Mouse (Mus musculus) WW6 (cell line): ENCODE measurements around the gene Sec14l2.

Experiments
- DNase-seq: peaks from one replicate; pipeline ENCODE4 v3.0.0-alpha.2; 2013; ENCODE audit warnings: low read depth, low spot score

Gene Sec14l2

DNA sequence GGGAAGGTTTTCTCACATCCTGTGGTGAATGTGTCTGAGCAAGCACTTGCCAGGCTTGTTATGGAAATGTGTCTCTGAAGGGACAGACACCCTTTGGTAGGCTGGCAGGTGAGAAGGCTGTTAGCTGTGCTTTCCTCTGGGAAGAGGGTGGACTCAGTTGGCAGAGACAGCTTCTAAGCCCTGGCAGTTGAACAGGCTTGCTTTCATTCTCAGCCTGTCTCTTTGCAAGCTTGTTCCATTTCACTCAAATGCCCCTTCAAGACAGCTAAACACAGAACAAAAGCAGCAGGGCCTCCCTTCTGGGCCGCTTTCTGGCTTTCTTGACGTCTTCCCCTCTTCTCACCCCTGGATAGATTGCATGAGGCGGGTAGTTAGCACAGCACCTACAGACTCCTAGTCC is 23.8 kb downstream of the Sec14l2 start:
- no peak for DNase-seq

DNA sequence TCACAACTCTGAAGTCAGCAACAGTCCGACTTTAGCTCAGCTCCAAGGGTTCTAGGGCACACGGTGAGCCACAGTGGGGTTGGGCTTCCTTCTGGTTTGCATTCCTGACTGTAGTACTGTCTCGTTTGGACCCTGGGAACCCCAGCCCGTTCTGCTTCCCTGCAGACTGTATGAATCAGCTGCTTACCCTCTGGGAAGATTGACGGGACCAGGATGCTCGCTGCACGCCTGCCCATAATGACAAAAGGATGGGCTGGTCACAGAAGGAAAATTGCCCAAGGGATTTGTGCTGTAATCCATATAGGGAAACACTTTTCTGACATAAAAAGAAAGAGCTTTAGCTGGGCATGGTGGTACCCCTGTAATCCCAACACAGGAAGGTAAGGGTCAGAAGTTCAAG is 24.4 kb downstream of the Sec14l2 start:
- no peak for DNase-seq

DNA sequence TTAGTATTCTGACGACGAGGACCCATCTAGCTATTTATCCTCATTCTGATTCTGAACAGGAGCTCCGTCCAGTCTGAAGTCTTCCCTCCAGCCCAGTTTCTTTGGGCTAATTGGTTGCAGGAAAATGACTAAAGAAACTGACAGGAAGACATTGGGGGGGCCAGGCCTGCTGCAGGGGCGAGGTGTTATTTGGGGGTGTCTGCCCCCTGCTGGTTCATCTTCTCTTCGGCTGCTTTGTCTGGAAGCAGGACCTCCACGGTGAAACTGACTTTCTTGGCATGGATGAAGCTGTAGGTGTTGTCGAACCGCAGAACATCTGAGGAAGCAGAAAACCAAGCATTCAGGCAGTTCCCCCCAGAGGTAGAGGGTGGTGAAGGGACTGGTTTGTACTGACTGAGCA is 25.1 kb downstream of the Sec14l2 start:
- DNase-seq = no peak

DNA sequence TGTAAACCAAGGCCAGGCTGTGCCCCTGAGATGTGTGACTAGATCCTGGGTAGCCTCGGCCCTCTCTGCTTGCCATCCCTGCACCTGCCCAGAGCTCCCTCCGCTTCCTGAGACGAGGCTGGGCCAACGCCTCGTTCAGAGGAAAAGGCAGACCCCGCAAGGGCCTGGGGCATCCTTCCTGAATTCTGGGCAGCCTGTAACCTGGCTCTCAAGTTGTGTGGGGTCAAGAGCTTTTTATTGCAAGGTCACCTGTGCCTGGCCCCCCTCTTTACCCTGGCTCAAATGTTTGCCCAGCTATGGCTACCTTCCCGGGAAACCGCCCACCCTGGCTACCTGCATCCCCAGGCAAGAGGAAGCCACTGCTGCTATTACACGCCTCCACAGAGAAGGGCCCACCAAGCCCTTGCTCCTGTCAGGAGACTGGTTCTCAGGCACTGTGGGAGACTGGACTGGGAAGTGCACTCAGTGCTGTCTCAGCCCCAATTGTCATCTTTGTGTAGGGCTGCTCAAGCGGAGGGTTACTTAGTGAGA is 26.1 kb downstream of the Sec14l2 start:
- DNase-seq = no peak

DNA sequence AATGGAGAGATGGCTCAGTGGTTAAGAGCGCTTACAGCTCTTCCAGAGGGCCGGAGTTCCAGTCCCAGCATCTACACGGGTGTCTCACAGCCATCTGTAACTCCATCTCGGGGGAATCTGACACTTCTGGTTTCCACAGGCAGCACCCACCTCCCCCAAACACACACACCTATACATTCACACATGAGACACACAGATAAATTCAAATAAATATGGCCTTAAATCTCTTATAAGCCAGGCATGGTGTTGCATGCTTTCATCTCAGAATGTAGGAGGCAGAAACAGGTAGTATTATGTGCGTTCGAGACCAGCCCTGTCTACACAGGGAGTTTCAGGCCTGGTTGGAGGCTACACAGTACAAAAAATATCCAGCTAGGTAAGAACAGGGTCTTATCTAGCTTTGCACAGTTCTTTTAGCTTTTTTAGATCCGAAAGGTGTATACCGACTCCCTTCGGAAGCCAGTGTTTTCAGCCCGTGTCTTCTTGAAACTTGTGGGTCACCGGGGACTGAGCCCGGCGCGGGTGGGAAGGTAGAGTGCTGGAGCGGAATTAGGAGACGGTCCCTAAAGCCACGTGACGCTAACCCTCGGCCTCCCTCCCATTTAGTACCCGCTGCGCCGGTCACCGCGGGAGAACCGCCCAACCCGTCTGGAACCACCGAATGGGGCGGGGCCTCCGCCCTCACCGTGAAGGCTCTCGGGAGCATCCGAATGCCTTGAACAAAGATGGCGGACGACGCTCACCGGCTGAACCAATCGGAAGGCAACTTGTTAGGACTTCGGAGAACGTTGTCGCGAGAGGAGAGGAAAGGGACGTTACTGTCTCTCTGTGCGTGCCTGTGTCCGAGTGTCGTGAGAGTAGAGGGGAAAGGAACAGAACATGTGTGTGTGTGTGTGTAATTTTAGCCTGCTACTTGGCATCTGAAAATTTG is 26.9 kb downstream of the Sec14l2 start:
- peak; percentile 100 for DNase-seq

DNA sequence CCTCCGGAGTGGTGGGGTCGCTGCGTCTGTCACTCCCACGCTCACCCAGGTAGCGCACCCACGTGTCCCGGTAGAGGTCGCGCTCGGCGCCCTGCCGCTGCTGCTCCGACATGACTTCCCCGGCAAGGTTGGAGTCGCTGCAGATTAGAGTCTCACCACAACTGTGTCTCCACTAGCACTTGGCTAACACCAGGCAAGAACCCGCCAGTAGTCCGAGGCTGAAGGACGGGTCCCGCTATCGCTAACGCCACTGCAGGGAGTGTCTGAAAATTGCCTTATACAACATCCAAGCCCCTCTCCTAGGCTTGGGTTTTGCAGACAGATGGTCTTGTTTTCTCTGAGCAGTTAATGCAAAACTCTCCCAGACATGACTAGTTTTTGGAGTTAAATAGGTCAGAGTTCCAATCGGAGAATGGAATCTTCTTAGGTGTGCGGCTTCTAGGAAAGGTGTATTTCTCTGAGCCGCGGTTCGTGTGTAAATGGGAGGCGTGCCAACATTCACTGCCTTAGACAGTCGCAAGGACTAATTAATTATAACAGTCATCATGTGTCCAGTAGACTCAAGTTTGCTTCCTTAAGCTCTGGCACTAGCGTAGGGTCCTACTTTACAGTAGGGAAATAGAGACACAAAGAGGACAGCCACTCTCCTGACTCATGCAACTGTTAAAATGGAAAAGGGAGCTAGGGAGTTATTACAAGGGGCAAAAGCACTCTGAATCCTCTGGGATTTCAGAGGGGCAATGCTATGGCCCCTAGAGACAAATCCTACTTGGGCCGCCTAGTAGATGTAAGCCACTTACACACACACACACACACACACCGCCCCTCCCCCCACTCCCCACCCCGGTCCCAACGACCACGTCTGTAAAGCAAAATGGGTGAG is 27.8 kb downstream of the Sec14l2 start, which contains the start of gene Mtfp1:
TSS of gene Mtfp1 (minus strand) at position 275 of the 883 bp plus-strand sequence.
- no peak for DNase-seq

DNA sequence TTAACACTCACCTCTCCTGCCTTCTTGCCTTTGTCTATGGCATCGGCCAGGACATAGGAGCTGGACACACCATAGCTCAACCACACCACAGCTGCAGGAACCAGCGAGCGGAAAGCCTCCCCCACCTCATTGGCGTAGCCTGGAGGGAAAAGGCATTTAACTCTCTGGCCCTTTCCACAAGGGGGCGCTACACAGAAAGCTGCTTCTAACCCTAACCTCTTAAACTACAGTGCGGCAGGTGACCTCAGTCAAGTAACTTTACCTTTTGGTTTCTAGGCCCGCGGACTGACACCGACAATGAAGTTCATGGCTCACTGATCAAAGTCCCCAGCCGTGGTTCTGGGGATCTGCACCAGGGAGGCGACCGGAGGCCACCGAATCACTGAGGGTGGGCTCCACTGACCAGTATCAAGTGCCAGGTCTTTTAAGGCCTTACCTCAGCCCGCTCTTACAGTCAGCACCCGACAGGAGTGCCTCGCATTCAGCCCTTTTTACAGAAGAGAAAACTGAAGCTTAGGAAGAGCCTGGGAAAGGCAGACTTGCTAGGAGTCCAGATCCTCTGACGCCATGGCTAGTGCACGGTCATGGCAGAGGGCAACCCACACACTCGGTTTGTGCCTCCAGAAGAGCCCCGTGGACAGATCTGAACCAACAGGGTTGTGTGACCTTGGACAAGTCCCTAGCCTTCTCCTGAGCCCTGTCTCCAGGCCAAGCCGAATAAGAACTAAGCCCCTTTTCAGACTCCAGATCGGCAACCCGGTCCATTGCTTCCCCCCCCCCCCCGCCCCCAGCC is 28.6 kb downstream of the Sec14l2 start:
- DNase-seq = peak; percentile 87

DNA sequence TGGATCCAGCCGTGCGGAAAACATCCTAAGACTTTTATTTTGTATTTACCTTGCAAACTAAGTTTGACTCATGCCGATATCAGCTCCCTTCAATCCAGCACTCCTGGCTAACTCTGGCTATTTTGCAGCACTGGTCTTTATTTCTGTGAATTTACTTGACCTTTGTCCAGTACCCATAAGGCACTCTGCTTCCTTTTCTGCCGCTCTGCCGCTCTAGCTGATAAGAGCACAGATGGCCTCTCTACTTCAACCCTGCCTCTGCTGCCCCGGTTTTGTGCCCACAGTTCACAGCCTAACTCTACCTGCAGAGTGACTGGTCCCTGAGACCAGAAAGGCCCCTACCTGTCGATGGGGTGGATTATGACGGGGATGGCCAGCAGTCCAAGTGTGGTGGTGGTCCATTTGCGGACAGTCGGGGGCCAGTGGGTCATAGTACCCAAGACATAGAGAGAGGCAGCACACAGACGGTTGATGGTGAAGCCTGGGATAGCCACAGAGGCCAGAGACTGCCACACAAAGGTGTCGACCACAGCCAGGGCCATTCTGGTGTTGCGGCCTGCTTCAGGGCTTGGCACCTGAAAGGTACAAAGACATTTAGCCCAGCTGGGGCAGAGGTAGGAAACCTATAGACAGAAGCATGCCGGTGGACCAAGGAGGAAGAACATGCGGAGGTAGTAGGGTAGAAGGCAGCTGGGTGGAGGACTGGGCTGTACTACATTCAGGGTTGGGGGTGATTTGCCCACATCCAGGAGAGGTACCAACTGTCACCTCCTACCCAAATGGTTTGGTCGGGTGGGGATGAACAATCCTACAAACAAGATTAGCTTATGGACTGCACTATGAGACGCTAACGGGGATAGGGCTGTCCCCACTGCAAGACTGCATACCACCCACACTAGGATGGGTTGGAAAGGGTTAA is 29.5 kb downstream of the Sec14l2 start:
- DNase-seq = peak; percentile 34

DNA sequence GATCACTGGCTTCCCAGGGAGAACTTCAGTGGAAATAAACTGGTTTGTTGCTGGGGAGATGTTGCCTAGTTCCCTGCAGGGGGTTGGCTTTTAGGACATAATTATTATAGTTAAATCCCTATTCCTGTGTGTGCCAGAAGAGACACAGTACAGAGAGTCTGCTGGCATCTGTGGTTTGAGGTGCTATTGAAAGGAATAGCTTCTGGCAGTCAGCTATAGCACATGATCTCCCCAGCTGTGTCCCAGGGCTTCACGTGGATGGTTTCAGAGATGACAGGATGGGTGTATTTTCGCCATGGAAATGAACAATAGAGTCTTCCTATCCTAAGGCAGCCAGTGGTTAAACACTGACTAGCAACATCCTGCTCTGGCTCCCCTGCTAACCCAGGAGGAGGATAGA is 35.9 kb downstream of the Sec14l2 start:
- no peak for DNase-seq

DNA sequence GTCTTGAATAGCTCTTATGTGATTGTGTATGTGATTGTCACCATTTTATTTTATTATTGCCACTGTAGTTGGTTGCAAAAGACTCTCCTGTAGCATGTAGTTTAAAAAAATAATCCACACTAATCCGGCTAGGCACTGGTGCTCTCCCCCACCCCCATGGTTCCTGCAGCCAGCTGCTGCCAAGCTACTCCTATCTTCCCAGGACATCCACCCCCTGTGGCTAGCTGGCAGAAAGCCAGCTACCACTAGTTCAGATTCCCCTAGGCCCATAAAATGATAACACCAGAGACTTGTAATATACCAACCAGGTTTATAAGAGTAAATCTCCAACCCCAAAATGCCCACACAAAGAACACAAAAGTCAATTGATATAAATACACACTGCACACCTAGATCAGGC is 37.0 kb downstream of the Sec14l2 start:
- DNase-seq = no peak

DNA sequence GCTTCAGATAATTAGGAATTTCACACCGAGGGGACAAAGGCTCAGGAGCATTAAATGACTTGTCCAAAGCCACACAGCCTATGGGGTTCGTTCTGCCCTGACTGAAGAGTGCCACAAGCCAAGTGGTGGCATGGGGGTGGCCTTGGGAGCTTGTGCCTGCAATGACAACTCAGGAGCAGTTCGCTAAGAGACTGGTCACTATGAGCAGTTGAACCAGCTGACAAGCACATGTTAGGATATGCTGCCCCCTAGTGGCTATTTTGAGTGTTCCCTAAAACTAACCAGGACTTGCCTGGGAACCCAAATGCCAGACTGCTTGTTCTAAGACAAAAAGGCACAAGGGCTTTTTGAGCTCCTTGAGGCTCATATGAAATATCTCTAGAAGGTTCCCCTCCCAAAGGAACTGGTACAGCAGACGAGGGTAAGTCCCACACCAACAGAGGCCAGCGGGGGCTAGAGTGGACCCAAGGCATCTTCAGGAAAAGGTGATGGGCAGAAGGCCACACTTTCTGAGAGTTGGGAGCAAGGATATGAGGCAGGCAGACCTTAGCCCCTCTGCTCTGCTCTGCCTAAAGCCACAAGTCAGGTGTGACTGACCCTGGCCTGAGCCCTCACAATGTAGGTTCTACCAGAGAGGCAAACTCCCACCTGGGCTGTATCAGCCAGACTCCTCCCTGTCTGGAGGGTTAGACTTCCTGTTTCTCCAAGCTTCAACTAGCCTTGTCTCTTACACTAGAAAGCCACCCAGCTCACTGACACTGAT is 39.7 kb downstream of the Sec14l2 start:
- DNase-seq = peak; percentile 58

DNA sequence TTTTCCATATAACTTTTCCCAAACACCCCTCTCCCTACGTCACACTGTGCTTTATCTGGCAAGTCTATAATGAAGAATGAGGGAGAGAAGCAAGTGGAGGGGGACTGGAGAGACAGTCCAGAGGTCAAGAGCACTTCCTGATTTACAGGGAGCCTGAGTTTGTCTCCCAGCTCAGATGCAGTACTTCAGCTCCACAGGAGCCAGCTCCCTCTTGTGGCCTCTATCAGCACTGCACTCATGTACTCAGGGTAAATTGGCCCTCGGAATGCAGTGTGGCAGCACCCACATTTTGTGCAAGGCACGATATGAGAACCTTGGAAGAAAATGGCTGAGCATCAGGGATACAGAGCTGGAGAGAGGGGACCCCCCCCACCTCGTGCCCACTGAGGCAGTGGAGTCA is 43.0 kb downstream of the Sec14l2 start:
- peak; percentile 57 for DNase-seq

DNA sequence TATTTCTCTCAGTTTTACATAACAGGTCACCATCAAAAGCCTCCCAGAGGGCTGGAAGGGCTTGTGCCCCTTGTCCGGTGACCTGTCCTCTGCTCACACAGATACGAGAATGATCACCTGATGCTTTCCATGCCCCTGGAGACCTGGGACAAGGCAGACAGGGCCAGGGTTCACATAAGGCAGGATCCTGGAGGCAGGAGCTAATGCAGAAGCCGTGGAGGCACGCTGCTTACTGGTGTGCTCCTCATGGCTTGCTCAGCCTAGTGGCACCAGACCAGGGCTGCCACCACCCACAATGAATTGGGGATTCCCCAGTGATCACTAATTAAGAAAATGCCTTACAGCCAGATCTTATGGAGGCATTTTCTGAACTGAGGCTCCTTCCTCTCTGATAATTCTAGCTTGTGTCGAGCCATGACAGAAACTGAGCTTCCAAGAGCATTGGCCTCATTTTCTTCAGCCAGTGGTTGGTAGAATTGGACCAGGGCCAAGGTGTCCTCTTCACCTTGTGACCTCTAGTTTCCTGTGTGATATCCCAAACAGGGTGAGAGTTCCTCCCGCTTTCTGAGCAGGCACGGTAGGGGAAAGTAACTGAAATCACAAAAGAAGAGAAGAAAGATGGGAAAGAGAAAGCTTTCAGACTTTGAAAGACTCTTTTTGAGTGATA is 44.8 kb downstream of the Sec14l2 start:
- DNase-seq = no peak

DNA sequence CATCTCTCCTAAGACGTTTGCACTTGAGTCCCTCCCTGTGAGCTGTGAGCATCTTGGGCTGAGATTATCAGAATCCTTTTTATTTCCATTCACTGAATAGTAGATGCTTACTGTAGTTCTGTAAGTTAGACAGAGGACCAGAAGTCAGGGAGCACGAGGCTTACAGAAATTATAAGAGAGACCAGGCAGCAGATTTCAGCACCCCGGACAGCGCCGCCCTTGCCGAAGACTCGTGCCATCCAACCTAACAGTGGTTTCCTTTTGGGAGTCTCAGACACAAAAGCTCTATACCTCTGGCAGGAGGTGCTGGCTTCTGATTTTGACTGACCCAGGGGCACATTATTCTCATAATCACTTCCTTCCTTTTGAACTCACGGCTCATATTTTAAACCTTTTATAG is 46.6 kb downstream of the Sec14l2 start:
- no peak for DNase-seq

DNA sequence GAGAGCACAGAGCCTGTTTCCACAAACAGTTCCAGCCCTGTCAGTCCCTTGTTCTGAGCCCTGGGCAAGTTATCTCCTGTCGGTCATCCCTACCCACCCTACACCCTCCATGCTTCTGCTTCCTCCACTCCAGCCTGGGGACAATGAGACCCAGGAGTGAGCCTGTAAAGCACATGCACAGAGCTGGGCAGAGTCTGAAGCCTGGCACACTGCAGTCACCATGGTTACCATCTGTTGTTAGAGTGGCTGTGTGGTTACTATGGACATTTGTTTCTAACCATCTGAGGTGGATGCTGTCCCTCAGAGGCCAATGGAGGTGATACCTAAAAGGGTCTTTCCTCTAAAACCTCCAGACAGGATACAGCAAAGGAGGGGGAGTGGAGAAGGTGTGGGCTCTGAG is 53.6 kb downstream of the Sec14l2 start:
- DNase-seq = no peak

DNA sequence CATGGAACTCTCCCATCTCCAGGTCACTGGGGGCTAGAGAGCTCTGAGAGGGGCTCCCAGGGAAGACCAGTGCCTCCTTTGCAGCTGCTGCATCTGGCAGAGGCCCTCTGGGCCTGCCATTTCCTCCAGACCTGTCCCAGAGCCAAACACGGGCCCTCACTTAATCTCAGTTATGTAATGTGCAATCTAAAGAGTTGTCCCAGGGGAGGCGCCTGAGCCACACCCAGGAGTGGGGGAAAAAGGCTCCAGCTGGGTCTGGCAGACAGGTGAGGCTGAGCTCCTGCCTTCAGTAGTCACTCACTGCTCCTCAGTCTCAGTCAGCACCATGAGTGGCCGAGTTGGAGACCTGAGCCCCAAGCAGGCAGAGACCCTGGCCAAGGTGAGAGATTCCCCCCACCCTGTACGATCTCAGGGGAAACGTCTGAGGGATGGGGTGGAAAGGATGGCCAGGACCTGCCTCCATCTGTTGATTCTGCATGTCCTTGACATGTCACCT is 58.5 kb downstream of the Sec14l2 start, which contains the start of gene Sec14l3:
TSS of gene Sec14l3 (plus strand) at position 215 of the 496 bp plus-strand sequence.
- DNase-seq = no peak

DNA sequence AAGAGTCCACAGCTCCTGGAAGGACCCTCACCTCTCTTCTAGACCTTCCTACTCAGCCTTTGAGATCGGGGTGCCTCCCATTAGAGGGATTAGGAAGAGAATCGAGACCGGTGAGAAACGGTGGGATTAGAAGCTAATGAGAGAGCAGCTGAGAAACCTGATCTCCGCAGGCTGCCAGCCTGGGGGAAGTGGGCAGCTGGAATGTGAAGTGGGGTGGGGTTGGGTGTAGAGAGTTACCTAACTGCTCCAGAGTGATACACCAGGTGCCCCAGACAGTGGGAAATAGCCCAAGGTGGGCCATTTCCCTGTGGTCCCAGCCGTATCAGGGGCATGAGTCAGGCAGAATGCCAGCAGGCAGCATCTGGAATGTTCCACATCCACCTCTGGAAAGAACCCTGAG is 60.2 kb downstream of the Sec14l2 start:
- no peak for DNase-seq

DNA sequence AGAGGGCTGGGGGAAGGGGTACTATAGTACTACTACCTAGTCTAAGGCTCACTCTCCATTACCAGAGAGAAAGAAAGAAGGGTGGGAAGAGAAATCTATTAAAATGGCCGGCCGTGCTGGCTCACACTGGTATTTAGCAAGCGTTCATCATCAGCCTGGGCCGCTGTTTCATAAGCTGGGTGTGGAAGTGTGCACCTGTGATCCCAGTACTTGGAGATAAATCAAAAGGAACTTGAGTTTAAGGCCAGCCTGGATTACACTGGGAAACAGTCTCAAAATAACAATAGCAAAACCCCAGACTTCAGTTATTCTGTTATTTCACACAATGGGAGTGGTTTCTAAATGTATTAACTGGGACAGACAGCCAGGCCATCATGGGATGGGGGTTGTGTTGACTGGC is 60.7 kb downstream of the Sec14l2 start:
- DNase-seq = no peak
